ENCODE assay signal across 11 mouse cellular contexts in genomic region chrX:101819163-101819562, GRCm38 (mm10). TPM values are rescaled to one million over a fixed set of nuclear protein-coding genes. Genes with fewer than 3 reads are reported as not detected.
DNase-seq lines count a peak whose midpoint lies in the region; ATAC-seq and TF ChIP-seq lines count a peak whose summit lies in the region.
"Had no signal": no experiment of that assay in that cellular context is flagged by ENCODE, and none has a peak within 500 bp of the region (broad histone marks: within the 10 kb centered on the region; RNA-seq: fewer than 3 reads in every experiment).

No protein-coding gene starts in this region.

- H3K27ac ChIP-seq in kidney, postnatal 0 days = no peak overlapping the region
- no peak overlapping the region for H3K27ac ChIP-seq in kidney, embryonic 14.5 days (ENCODE audit: low read depth, low read length)

- no peak overlapping the region for H3K4me2 ChIP-seq in kidney, postnatal 0 days (ENCODE audit: low read length)
- H3K4me2 ChIP-seq in kidney, embryonic 14.5 days (replicated peaks; ENCODE audit: low read depth, low read length) = no peak overlapping the region
- H3K4me2 ChIP-seq: heart, embryonic 12.5 days had no signal

- peak; percentile 57 for TF ChIP-seq CTCF in kidney, postnatal 0 days (IDR thresholded peaks at IDR 0.05; ENCODE audit: low read depth)

- 56% methylated on average over 1 of the region's 1 CpGs for WGBS in kidney, postnatal 0 days
- 80% methylated on average over 1 of the region's 1 CpGs for WGBS in kidney, embryonic 14.5 days

- no peak overlapping the region for H3K4me3 ChIP-seq in kidney, postnatal 0 days (replicated peaks; ENCODE audit: low read depth, low read length)
- no peak overlapping the region for H3K4me3 ChIP-seq in kidney, embryonic 14.5 days (ENCODE audit: low read length)
- H3K4me3 ChIP-seq: heart, embryonic 12.5 days had no signal

- no peak for ATAC-seq in kidney, postnatal 0 days (replicated peaks; ENCODE audit: low FRiP score, low read depth)
- no peak for ATAC-seq in kidney, embryonic 14.5 days (ENCODE audit: low FRiP score, low TSS enrichment)
- peak; percentile 44; the same call in 1 of the 2 replicates for ATAC-seq in granulocyte monocyte progenitor cell, adult 5-6 weeks (replicated peaks; ENCODE audit: poor library complexity, severe bottlenecking)

- no peaks in the 10 kb centered on the region; the same call in 1 of the 2 replicates for H3K27me3 ChIP-seq in kidney, postnatal 0 days (ENCODE audit: insufficient read depth, low read length)
- peaks cover 3% of the 10 kb centered on the region; the same call in 1 of the 2 replicates for H3K27me3 ChIP-seq in kidney, embryonic 14.5 days (ENCODE audit: control insufficient read depth, insufficient read depth, low read length)

- H3K4me1 ChIP-seq in kidney, postnatal 0 days (replicated peaks; ENCODE audit: insufficient read depth, low read length) = no peaks in the 10 kb centered on the region
- no peaks in the 10 kb centered on the region for H3K4me1 ChIP-seq in kidney, embryonic 14.5 days (ENCODE audit: control insufficient read depth, insufficient read depth, low read length)
- H3K4me1 ChIP-seq: heart, embryonic 12.5 days had no signal

- no peak overlapping the region for H3K9ac ChIP-seq in kidney, postnatal 0 days (ENCODE audit: low read depth, low read length)
- no peak overlapping the region for H3K9ac ChIP-seq in kidney, embryonic 14.5 days (ENCODE audit: low read depth, low read length)
- H3K9ac ChIP-seq: heart, embryonic 12.5 days had no signal

- no peaks in the 10 kb centered on the region for H3K9me3 ChIP-seq in kidney, postnatal 0 days (replicated peaks; ENCODE audit: low read length)
- H3K9me3 ChIP-seq in kidney, embryonic 14.5 days (ENCODE audit: control insufficient read depth, low read length) = no peaks in the 10 kb centered on the region
- H3K9me3 ChIP-seq: heart, embryonic 12.5 days had no signal

- no peaks in the 10 kb centered on the region for H3K36me3 ChIP-seq in kidney, postnatal 0 days (ENCODE audit: insufficient read depth, low read length)
- no peaks in the 10 kb centered on the region for H3K36me3 ChIP-seq in kidney, embryonic 14.5 days (ENCODE audit: control insufficient read depth, insufficient read depth, low read length)
- H3K36me3 ChIP-seq: heart, embryonic 12.5 days had no signal

- peak; percentile 20 for DNase-seq in kidney, postnatal 0 days (ENCODE audit: low spot score)
- DNase-seq in A20 (ENCODE audit: low read depth, low spot score) (peak; percentile 22), ES-CJ7 (ENCODE audit: low read depth, low spot score) (peak; percentile 21)
- DNase-seq in spleen, postnatal 36 days (ENCODE audit: low spot score in 2 of 2) = no peak
- DNase-seq in adrenal gland, postnatal 25 days = no peak
- no peak for DNase-seq in heart, adult 8-10 months (ENCODE audit: low spot score)

RNA-seq across cellular contexts. Expression of gene 8030474K03Rik, which starts 24.7 kb away (rescaled TPM):
- polyA plus RNA-seq in kidney, postnatal 0 days (2015; fragmentation: Nextera tagmentation; extraction: Ambion mirVana) = 0.37 TPM in 1 of 2 replicates, not detected in the other
- polyA plus RNA-seq in kidney, embryonic 14.5 days (2014; fragmentation: Nextera tagmentation; extraction: Ambion mirVana) = 0.26 and 0.81 TPM in 2 replicates
- not detected in 2 replicates for total RNA-seq in granulocyte monocyte progenitor cell, adult 5-6 weeks (2014; fragmentation: Nextera tagmentation)
- total RNA-seq in granulocyte monocyte progenitor cell, adult 5-6 weeks (2017) = 1.1 TPM in 1 of 2 replicates, not detected in the other
- total RNA-seq in adrenal gland, postnatal 25 days (2021) = not detected in 2 replicates
- under 1 TPM in 1 of 4 experiments, not detected in 3; 0.17 TPM for total RNA-seq in heart, adult 8-10 months (2022)
- total RNA-seq: left cerebral cortex, postnatal 36 days had no signal
- polyA plus RNA-seq: neural tube, embryonic 11.5 days had no signal

RNA-seq across cellular contexts. Expression of gene Gm4779, which starts 24.9 kb away (rescaled TPM):
- polyA plus RNA-seq in kidney, postnatal 0 days (2015; fragmentation: Nextera tagmentation; extraction: Ambion mirVana) = 0.28 TPM in 1 of 2 replicates, not detected in the other
- 0.56 and 0.81 TPM in 2 replicates for polyA plus RNA-seq in kidney, embryonic 14.5 days (2014; fragmentation: Nextera tagmentation; extraction: Ambion mirVana)
- not detected in 2 replicates for total RNA-seq in granulocyte monocyte progenitor cell, adult 5-6 weeks (2014; fragmentation: Nextera tagmentation)
- 0.43 and 4.0 TPM in 2 replicates for total RNA-seq in granulocyte monocyte progenitor cell, adult 5-6 weeks (2017)
- total RNA-seq in adrenal gland, postnatal 25 days (2021) = not detected in 2 replicates
- not detected for total RNA-seq in heart, adult 8-10 months (2022)
- polyA plus RNA-seq: neural tube, embryonic 11.5 days had no signal

RNA-seq across cellular contexts. Expression of gene Nhsl2, which starts 30.0 kb away (rescaled TPM):
- polyA plus RNA-seq in kidney, postnatal 0 days (2015; fragmentation: Nextera tagmentation; extraction: Ambion mirVana) = 4.9 and 5.5 TPM in 2 replicates
- 9.0 and 16.5 TPM in 2 replicates for polyA plus RNA-seq in kidney, embryonic 14.5 days (2014; fragmentation: Nextera tagmentation; extraction: Ambion mirVana)
- total RNA-seq in granulocyte monocyte progenitor cell, adult 5-6 weeks (2014; fragmentation: Nextera tagmentation) = 19.5 and 21.0 TPM in 2 replicates
- total RNA-seq in granulocyte monocyte progenitor cell, adult 5-6 weeks (2017) = 11.0 and 11.3 TPM in 2 replicates
- 6.2 and 6.9 TPM in 2 replicates for total RNA-seq in adrenal gland, postnatal 25 days (2021)
- 1 to 10 TPM; 3.2 to 4.3 (median 3.8) TPM for total RNA-seq in heart, adult 8-10 months (2022)

Comparison
In these comparisons a context has a peak if more than half of its experiments do, and no peak if none do; other contexts are left out.
1. DNase-seq: peak in kidney, postnatal 0 days (single experiment), A20 (single experiment) and ES-CJ7 (single experiment); none in spleen, postnatal 36 days (0 of 2), adrenal gland, postnatal 25 days (single experiment) and heart, adult 8-10 months (single experiment).